Mouse (Mus musculus) bone marrow macrophage, adult 2 months (primary cell): Measurements from ENCODE around the gene Atxn10.

Experiments used
- CTCF ChIP-seq: IDR thresholded peaks from 2 replicates; pipeline ENCODE4 v1.5.1; 2012; ENCODE audit warnings: low read depth, mild to moderate bottlenecking, low read length, moderate library complexity
- POLR2A ChIP-seq: IDR thresholded peaks from 2 replicates; pipeline ENCODE4 v1.6.1; 2012; ENCODE audit warnings: mild to moderate bottlenecking, low read depth, low read length, borderline replicate concordance

DNA sequence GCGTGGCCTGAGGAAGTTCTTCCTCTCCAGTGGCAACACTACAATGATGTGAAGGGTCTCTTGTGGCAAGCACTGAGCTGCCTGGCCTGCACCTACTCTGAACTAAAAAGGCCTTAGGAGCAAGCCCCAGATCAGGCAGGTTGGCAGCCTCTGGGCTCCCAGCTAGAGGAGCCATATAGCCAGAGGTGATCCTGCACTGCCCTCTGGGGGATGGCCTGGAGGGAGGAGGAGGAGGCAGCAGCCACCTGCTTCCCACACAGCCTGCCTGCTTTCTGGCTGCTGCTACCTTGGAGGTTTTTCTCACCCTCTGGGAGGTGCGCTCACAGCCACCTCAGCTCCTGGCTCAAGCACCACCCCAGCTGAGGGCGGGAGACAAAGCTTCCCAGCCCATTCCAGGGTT, 144.6 kb downstream of the Atxn10 start:
- TF ChIP-seq CTCF (no peak), POLR2A (no peak)
